Mouse (Mus musculus) hindbrain, embryonic 12.5 days (tissue): Measurements from ENCODE around the gene Vmn1r165. TPM values are rescaled to one million over a fixed set of nuclear protein-coding genes. Genes with fewer than 3 reads are reported as not detected.
"Not testable (repeated sequence)": the region's sequence is repeated elsewhere in the genome, so short reads cannot be mapped to it uniquely, and the experiment has no call there.

Experiments
- ATAC-seq: fragments of 200-750 bp; cut with Nextera tagmentation; 2 replicates; pipeline ENCODE4 v1.8.0; 2017; ENCODE audit warnings: moderate TSS enrichment; ENCODE audit not compliant: low FRiP score
- H3K27ac ChIP-seq: fragments of 300-500 bp; sonication (generic); 2 replicates; pipeline ENCODE4 v1.5.1; 2016; ENCODE audit warnings: mild to moderate bottlenecking
- H3K27me3 ChIP-seq: fragments of 300-500 bp; sonication (generic); 2 replicates; pipeline ENCODE4 v1.6.1; 2016; ENCODE audit warnings: mild to moderate bottlenecking
- H3K36me3 ChIP-seq: fragments of 300-500 bp; sonication (generic); 2 replicates; pipeline ENCODE4 v1.6.1; 2016; ENCODE audit warnings: mild to moderate bottlenecking
- H3K4me1 ChIP-seq: fragments of 300-500 bp; sonication (generic); 2 replicates; pipeline ENCODE4 v1.6.1; 2016
- H3K4me2 ChIP-seq: fragments of 300-500 bp; sonication (generic); replicated peaks from 2 replicates; pipeline ENCODE4 v1.6.1; 2016; ENCODE audit warnings: mild to moderate bottlenecking
- H3K4me3 ChIP-seq: fragments of 300-500 bp; sonication (generic); 2 replicates; pipeline ENCODE4 v1.5.1; 2016; ENCODE audit warnings: mild to moderate bottlenecking
- H3K9ac ChIP-seq: fragments of 300-500 bp; sonication (generic); 2 replicates; pipeline ENCODE4 v1.6.1; 2016; ENCODE audit warnings: mild to moderate bottlenecking, moderate library complexity
- H3K9me3 ChIP-seq: fragments of 300-500 bp; sonication (generic); replicated peaks from 2 replicates; pipeline ENCODE4 v1.6.1; 2016; ENCODE audit warnings: mild to moderate bottlenecking
- WGBS: fragments of 180-500 bp; shearing (Covaris S2); methylation state at CpG from one replicate; pipeline ENCODE4 v1.1.7; 2016; 5-methylcytosine and 5-hydroxymethylcytosine counted together
- polyA plus RNA-seq: library from polyadenylated mRNA; unstranded; fragments of >200 nt; fragmentation: Nextera tagmentation; extraction: Ambion mirVana; gene quantifications from 2 replicates; pipeline ENCODE4 v1.2.1, GENCODE M21; 2016

The Vmn1r165 gene
- polyA plus RNA-seq: not detected in 2 replicates

DNA sequence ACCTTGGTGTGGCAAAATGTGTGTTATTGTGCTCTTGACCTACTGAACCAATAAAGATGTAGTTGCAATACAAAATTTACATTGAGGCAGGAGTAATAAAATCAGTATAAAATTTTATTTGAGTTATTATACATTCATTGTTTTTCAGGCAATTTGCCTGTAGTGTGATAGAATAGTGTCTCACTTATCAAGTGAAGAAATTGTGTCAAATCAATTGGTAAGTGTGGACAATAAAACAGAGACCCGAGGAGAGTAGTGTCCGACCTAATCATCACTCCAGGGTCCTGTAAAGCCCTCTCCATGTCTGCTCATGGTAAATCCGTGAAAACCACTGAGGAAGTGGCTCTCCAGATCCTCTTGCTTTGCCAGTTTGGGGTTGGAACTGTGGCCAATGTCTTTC, at the start of gene Vmn1r165:
TSS of gene Vmn1r165 (plus strand) at position 301 of the 400 bp plus-strand sequence.
- WGBS: no CpG with 5 or more reads among the region's 3 CpGs
- not testable (repeated sequence) for H3K27ac ChIP-seq, H3K36me3 ChIP-seq, H3K27me3 ChIP-seq, H3K9me3 ChIP-seq, H3K4me1 ChIP-seq, H3K9ac ChIP-seq, H3K4me2 ChIP-seq, H3K4me3 ChIP-seq, ATAC-seq

DNA sequence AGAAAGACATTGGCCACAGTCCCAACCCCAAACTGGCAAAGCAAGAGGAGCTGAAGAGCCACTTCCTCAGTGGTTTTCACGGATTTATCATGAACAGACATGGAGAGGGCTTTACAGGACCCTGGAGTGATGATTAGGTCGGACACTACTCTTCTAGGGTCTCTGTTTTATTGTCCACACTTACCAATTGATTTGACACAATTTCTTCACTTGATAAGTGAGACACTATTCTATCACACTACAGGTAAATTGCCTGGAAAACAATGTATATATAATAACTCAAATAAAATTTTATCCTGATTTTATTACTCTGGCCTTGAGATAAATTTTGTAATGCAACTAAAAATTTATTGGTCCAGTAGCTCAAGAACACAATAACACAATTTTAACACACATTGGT, 34.5 kb downstream of the Vmn1r165 start, which contains the start of gene Vmn1r166:
TSS of gene Vmn1r166 (minus strand) at position 101 of the 400 bp plus-strand sequence.
- no CpG with 5 or more reads among the region's 2 CpGs for WGBS

More for the DNA sequence above, 34.5 kb downstream of the Vmn1r165 start, which contains the start of gene Vmn1r166:
- H3K27me3 ChIP-seq, ATAC-seq, H3K9ac ChIP-seq, H3K27ac ChIP-seq, H3K36me3 ChIP-seq, H3K4me2 ChIP-seq, H3K4me1 ChIP-seq, H3K4me3 ChIP-seq, H3K9me3 ChIP-seq: not testable (repeated sequence)

Other genes with a start within 250 kb of the Vmn1r165 start
- gene Gm4214, start 232.7 kb upstream of the Vmn1r165 start, polyA plus RNA-seq: not detected in 2 replicates
- gene Gm4216, start 197.4 kb upstream of the Vmn1r165 start, polyA plus RNA-seq: not detected in 2 replicates
- not detected in 2 replicates for gene Vmn1r163, start 161.8 kb upstream of the Vmn1r165 start, polyA plus RNA-seq
- gene Gm8720, start 149.9 kb upstream of the Vmn1r165 start, polyA plus RNA-seq: not detected in 2 replicates
- not detected in 2 replicates for gene Gm10662, start 72.9 kb upstream of the Vmn1r165 start, polyA plus RNA-seq
- not detected in 2 replicates for gene Vmn1r166, start 34.4 kb downstream of the Vmn1r165 start, polyA plus RNA-seq
- not detected in 2 replicates for gene Gm6902, start 61.6 kb downstream of the Vmn1r165 start, polyA plus RNA-seq
- gene Nlrp4e, start 83.9 kb downstream of the Vmn1r165 start, polyA plus RNA-seq: not detected in 2 replicates
- gene Nlrp5, start 168.6 kb downstream of the Vmn1r165 start, polyA plus RNA-seq: 0.07 TPM in 1 of 2 replicates, not detected in the other